Mouse (Mus musculus) kidney, adult 9 months (tissue): ENCODE data around the gene Yif1a.
A peak's percentile ranks its signal among the peaks of the same experiment; 100 is the strongest.

ENCODE experiments used
- DNase-seq: peaks from one replicate; pipeline ENCODE4 v3.0.0; 2022

Yif1a gene

GRCm38 (mm10) chr19:5060365-5061330, 27.7 kb upstream of the Yif1a start:
- DNase-seq, result no peak

- DNase-seq, result no peak
These were observed 26.3 kb upstream of the Yif1a start for GRCm38 (mm10) chr19:5062041-5062440.

- DNase-seq, result no peak
These were observed 25.9 kb upstream of the Yif1a start for GRCm38 (mm10) chr19:5062446-5062845.

- DNase-seq, result no peak
These were observed 23.2 kb upstream of the Yif1a start for GRCm38 (mm10) chr19:5065104-5065503.

- DNase-seq, result no peak
These were observed 21.1 kb upstream of the Yif1a start for GRCm38 (mm10) chr19:5067040-5067799.

GRCm38 (mm10) chr19:5067867-5068569, 20.3 kb upstream of the Yif1a start, which contains the start of gene Cd248:
Gene Cd248 (plus strand): TSS chr19:5068078.
- peak; percentile 40 for DNase-seq

- no peak for DNase-seq
These were observed 19.6 kb upstream of the Yif1a start for GRCm38 (mm10) chr19:5068570-5069234.

GRCm38 (mm10) chr19:5069486-5069885, 18.9 kb upstream of the Yif1a start:
- no peak for DNase-seq

- DNase-seq, result no peak
These were observed 18.4 kb upstream of the Yif1a start for GRCm38 (mm10) chr19:5069978-5070377.

GRCm38 (mm10) chr19:5071077-5071476, 17.3 kb upstream of the Yif1a start:
- no peak for DNase-seq

GRCm38 (mm10) chr19:5071545-5072369, 16.6 kb upstream of the Yif1a start:
- peak; percentile 79 for DNase-seq

- DNase-seq, result peak; percentile 42
These were observed 15.8 kb upstream of the Yif1a start for GRCm38 (mm10) chr19:5072389-5073019.

GRCm38 (mm10) chr19:5073028-5073427, 15.3 kb upstream of the Yif1a start:
- DNase-seq, result peak; percentile 59

GRCm38 (mm10) chr19:5073518-5073917, 14.8 kb upstream of the Yif1a start:
- no peak for DNase-seq

GRCm38 (mm10) chr19:5079279-5079678, 9.1 kb upstream of the Yif1a start:
- no peak for DNase-seq

- no peak for DNase-seq
These were observed 6.3 kb upstream of the Yif1a start for GRCm38 (mm10) chr19:5082005-5082404.

- no peak for DNase-seq
These were observed 5.7 kb upstream of the Yif1a start for GRCm38 (mm10) chr19:5082596-5082995.

- DNase-seq, result no peak
These were observed 4.1 kb upstream of the Yif1a start for GRCm38 (mm10) chr19:5083961-5084833.

- no peak for DNase-seq
These were observed 3.5 kb upstream of the Yif1a start for GRCm38 (mm10) chr19:5084834-5085144.
